Mouse (Mus musculus): ENCODE data around the gene Klk1b24.
"Not testable (repeated sequence)": the region's sequence is repeated elsewhere in the genome, so short reads cannot be mapped to it uniquely, and the experiment has no call there.

Gene Klk1b24

GRCm38 (mm10) chr7:44187936-44188335, at the start of gene Klk1b24:
TSS of gene Klk1b24 (plus strand) at chr7:44188236.
- in situ Hi-C loops (cut with MboI; ENCODE audit: unreplicated experiment in 2 of 2), result not testable (repeated sequence)

DNA sequence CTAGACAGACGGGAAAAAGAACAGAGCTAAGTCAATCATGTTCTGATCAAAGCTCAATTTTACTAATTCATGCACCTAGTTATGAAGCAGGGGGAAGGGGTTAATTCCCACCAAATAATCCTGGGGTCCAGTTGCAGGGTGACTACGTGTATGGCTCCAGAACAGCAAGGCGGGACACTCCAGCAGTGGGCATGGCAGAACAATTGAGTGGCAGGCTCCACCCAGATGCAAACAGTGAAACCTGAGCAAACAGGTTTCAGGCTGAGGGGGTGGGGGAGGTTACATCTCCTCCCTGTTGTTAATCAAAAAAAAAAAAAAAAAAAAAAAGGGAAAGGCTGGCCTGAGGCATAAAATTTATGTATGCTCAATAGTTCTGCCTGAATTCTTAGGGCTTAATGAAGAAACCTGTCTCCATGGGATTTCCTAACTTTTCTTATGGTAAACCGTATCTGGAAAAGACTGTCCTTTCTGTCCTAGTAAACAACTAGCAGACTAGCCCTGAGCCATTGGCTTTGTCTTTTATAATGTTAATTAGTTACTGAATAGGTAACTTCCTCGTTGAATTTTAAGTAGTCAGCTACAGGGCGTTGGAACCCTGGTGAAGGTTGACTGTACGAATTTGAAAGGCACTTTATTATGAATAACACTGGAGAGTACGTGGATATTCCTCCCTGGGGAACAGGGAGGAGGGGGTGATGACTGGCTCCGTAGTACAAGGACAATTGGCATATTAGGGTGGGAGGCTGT, 8.6 kb upstream of the Klk1b24 start:
- in situ Hi-C loops (cut with MboI; ENCODE audit: unreplicated experiment in 2 of 2), result no loop called here

DNA sequence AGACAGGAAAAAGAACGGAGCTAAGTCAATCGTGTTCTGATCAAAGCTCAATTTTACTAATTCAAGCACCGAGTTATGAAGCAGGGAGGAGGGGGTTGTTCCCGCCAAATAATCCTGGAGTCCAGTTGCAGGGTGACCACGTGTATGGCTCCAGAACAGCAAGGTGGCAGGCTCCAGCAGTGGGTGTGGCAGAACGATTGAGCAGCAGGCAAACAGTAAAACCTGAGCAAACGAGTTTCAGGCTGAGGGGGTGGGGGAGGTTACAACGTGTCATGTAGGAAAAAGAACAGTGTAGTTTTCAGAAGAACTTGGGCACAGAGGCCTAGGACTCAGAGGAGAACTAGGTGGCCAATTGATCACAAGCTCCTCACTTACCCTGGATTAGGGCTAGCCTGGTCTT, 1.5 kb upstream of the Klk1b24 start:
- in situ Hi-C loops (cut with MboI; ENCODE audit: unreplicated experiment in 2 of 2), result not testable (repeated sequence)

DNA sequence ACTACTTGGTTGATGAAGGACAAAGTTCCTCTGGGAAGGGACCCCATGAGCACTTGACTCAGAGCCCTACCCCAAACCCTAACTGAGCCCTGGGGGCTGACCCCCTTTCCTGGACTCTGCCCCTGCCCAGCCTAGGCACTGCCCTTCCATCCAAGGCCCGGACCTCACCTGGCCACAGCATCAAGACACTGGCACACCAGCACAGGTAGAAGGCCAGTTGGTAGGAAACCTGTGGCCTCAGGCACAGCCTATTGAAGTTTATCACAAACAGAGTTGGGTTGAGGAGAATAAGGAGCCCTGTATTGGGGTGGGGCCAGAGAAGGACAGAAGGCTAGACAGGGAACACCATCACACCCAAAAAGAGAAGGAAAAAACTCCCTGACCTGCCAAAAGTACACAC, 5.4 kb downstream of the Klk1b24 start:
- in situ Hi-C loops (cut with MboI; ENCODE audit: unreplicated experiment in 2 of 2), result not testable (repeated sequence)

DNA sequence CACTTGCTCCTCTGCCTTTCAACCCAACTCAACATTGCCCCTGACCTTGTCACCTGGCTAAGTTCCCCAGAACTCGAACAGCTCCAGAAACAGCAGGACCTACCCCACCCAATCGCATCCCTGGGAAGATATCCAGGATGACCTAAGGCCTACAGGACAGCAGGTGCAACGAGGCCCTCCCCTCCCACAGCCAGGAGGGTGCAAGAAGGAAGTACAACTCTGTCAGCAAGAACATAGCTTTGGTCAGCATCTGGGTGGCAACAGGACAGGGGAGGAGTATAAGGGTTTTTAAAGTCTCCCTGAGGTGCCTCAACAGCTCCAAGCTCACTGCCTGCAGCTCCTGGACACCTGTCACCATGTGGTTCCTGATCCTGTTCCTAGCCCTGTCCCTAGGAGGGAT, 9.9 kb downstream of the Klk1b24 start, which contains the start of gene Klk1b3:
Gene Klk1b3 (plus strand): TSS at position 301 of the 400 bp plus-strand sequence.
- in situ Hi-C loops (cut with MboI; ENCODE audit: unreplicated experiment in 2 of 2), result no loop called here

DNA sequence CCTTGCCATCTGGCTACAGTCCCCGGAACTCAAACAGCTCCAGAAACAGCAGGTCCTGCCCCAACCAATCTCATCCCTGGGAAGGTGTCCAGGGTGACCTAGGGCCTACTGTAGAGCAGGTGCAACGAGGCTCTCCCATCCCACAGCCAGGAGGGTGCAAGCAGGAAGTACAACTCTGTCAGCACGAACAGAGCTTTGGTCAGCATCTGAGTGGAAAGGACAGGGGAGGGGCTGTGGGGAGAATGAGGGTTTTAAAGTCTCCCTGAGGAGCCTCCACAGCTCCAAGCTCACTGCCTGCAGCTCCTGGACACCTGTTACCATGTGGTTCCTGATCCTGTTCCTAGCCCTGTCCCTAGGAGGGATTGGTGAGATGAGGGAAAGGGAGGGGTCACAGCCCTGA, 19.1 kb downstream of the Klk1b24 start, which contains the start of gene Klk1b4:
Gene Klk1b4 (plus strand): TSS at position 301 of the 400 bp plus-strand sequence.
- in situ Hi-C loops (cut with MboI; ENCODE audit: unreplicated experiment in 2 of 2), result not testable (repeated sequence)

- in situ Hi-C loops (cut with MboI; ENCODE audit: unreplicated experiment in 2 of 2), result no loop called here
These were observed 20.3 kb downstream of the Klk1b24 start for GRCm38 (mm10) chr7:44208307-44208706.

DNA sequence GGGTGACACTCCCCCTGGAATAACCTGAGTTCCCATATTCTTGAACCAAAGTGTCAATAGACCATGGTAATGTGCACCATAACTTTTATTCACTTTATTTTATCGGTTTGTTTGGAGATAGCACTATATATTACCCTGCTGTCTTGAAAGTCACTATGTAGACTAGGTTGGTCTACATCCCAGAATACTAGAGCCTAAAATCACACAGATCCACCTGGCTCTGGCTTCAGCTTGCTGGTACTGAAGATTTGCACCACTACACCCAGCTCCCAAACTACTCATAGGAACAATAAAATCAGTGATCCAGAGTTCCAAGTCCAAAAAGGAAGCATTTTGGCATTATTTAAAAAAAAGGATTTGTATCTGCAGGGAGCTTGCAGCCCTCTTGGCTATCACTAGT, 27.6 kb downstream of the Klk1b24 start, which contains the start of gene Klk1b5:
Gene Klk1b5 (plus strand): TSS at position 301 of the 400 bp plus-strand sequence.
- in situ Hi-C loops (cut with MboI; ENCODE audit: unreplicated experiment in 2 of 2), result no loop called here

DNA sequence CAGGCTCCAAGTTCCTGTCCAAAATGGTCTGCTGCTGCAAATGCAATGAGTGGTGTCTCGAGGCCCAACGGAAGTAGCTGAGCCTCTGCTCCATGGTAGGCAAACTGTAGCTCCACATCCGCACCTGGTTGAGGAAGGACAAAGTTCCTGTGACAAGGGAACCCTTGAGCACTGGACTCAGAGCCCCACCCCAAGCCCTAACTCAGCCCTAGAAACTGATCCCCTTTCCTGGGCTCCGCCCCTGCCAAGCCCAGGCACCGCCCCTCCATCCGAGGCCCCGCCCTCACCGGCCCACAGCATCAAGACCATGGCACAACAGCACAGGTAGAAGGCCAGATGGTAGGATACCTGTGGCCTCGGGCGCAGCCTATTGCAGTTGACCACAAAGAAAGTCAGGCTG, 33.6 kb downstream of the Klk1b24 start:
- in situ Hi-C loops (cut with MboI; ENCODE audit: unreplicated experiment in 2 of 2), result not testable (repeated sequence)

DNA sequence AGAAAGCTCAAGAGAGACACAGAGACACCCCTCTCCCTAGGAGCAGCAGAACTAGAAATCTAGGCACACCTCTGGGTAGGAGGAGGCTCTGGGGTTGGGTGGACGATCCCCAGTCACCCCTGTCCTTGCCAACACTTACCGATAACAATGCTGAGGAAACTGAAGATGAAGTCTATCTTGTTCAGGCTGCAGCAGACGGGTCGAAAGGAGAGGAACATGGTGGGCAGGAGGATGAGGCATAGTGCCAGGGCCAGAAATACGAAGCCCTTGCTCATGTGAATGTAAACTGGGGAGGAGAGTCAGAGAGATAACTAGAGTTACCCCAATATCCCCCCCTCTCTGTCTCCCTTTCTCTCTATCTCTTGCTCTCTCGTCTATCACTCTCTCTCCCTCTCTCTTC, 34.3 kb downstream of the Klk1b24 start:
- in situ Hi-C loops (cut with MboI; ENCODE audit: unreplicated experiment in 2 of 2), result not testable (repeated sequence)

DNA sequence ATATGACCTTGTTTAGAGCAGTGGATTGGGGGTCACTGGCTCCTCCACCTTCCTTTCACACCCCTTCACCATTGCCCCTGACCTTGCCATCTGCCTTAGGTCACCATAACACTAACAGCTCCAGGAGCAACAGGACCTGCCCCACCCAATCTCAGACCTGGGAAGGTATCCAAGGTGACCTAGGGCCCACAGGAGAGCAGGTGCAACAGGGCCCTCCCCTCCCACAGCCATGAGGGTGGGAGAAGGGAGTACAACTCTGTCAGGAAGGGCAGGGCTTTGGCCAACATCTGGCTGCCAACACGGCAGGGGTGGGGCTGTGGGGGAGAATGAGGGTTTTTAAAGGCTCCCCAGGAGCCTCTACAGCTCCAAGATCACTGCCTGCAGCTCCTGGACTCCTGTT, 37.0 kb downstream of the Klk1b24 start, which contains the start of gene Klk1:
Gene Klk1 (plus strand): TSS at position 285 of the 400 bp plus-strand sequence.
- in situ Hi-C loops (cut with MboI; ENCODE audit: unreplicated experiment in 2 of 2), result loop anchor here in 1 of 2 experiments (25.0 kb wide), 1 partner anchor 538 kb away; the partner anchor contains the start of gene Klk14

DNA sequence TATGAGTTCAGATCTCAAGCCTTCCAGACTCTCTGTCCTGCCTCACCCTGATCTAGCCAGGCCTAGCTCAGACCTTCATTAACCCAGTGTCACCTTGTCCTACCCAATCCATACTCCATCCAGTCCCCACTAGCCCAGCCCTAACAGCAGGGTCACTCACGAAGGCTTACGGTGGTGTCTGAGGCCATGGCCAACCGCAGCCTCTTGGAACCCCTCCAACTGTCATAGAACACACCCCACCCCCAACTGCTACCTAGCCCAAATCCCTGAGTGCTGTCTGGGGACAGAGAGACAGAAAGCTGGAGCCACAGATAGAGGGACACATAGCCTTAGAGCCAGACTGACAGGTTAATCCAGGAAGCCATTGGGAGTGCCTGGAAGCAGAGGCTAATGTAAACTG, 47.9 kb downstream of the Klk1b24 start, which contains the start of gene Gm36864:
Gene Gm36864 (plus strand): TSS at position 269 of the 400 bp plus-strand sequence.
- in situ Hi-C loops (cut with MboI; ENCODE audit: unreplicated experiment in 2 of 2), result loop anchor here in 1 of 2 experiments (25.0 kb wide), 1 partner anchor 549 kb away; the partner anchor contains the start of gene Klk14

DNA sequence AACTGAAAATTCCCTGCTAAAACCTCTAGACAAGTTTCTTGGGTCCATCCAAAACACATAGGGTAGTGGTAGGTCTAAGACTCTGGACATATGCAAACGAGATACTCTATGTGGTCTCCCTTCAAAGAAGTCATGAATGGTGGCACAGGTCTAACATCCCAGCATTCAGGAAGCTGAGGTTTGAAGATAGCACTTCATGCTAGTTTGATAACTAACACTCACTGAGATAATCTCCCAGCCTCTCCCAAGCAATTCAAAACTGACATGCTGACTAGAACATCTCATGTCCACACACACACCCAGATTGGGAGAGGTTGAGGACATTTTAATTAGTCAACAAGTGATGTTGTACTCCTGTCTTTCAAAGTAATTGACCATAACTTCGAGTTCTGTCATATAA, 51.9 kb downstream of the Klk1b24 start:
- in situ Hi-C loops (cut with MboI; ENCODE audit: unreplicated experiment in 2 of 2), result loop anchor here in 1 of 2 experiments (25.0 kb wide), 1 partner anchor 553 kb away; the partner anchor contains the start of gene Klk14

- in situ Hi-C loops (cut with MboI; ENCODE audit: unreplicated experiment in 2 of 2), result loop anchor here in 1 of 2 experiments (25.0 kb wide), 1 partner anchor 553 kb away; the partner anchor contains the start of gene Klk14
These were observed 52.7 kb downstream of the Klk1b24 start for GRCm38 (mm10) chr7:44240712-44241111.

DNA sequence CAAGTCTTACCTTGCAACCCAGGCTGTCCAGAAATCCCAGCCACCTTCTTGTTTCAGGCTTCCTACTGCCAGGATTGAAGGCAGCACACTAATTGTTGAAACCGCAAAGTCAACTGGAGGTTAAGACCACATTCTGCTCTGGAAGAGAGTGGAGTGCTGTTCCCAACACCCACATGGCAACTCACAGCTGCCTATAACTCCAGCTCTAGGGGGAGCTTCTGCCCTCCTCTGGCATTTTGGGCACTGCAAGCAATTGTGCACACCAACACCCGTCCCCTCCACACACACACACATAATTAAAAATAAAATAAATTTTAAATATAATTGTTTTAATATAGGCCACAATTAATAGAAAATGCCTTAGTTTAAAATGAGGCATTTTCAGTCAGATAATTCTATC, 53.1 kb downstream of the Klk1b24 start:
- in situ Hi-C loops (cut with MboI; ENCODE audit: unreplicated experiment in 2 of 2), result loop anchor here in 1 of 2 experiments (25.0 kb wide), 1 partner anchor 554 kb away; the partner anchor contains the start of gene Klk14

Data from v-Abl transformed pro-B cells (cell line).